Mouse (Mus musculus) CH12.LX (cell line): ENCODE data around the gene Fam184a. TPM values are rescaled to one million over a fixed set of nuclear protein-coding genes. Genes with fewer than 3 reads are reported as not detected.
A peak's percentile ranks its signal among the peaks of the same experiment; 100 is the strongest.
"Not testable (repeated sequence)": the region's sequence is repeated elsewhere in the genome, so short reads cannot be mapped to it uniquely, and the experiment has no call there.

Source experiments
- DNase-seq: peaks from one replicate; pipeline ENCODE4 v3.0.0-alpha.2; 2013; ENCODE audit errors: extremely low read depth
- H3K27ac ChIP-seq: 2 replicates; pipeline ENCODE4 v1.5.1; 2012; ENCODE audit warnings: low read depth, mild to moderate bottlenecking, control low read depth, moderate library complexity; ENCODE audit not compliant: insufficient read depth
- H3K27me3 ChIP-seq: replicated peaks from 2 replicates; pipeline ENCODE3; 2012; ENCODE audit warnings: inconsistent platforms
- H3K36me3 ChIP-seq, 2 experiments: replicated peaks in 1 of 2; 2 replicates each; pipeline versions ENCODE3 to v1.6.1; 2012; ENCODE audit warnings: inconsistent platforms in 1 of 2, low read length in 1 of 2, mild to moderate bottlenecking in 1 of 2, mixed read lengths in 1 of 2, moderate library complexity in 1 of 2; ENCODE audit not compliant: control insufficient read depth in 1 of 2, insufficient read depth in 1 of 2
- H3K4me1 ChIP-seq, 2 experiments: 2 replicates each; pipeline ENCODE4 v1.6.1; 2012; ENCODE audit warnings: inconsistent platforms in 1 of 2, moderate library complexity in 1 of 2; ENCODE audit not compliant: insufficient read depth in 2 of 2, control insufficient read depth in 1 of 2
- H3K4me2 ChIP-seq: 2 replicates; pipeline ENCODE4 v1.6.1; 2012; ENCODE audit warnings: low read depth, mild to moderate bottlenecking, control low read depth; ENCODE audit not compliant: poor library complexity, insufficient read depth, severe bottlenecking
- H3K4me3 ChIP-seq, 3 experiments: fragments of 150-350 bp in 1 of 3; sonication (generic) in 1 of 3; replicated peaks in 1 of 3; 2 replicates each; pipeline versions ENCODE3 to v1.5.1; 2011 to 2012; ENCODE audit warnings: low read depth in 2 of 3, low read length in 2 of 3, mild to moderate bottlenecking in 2 of 3, moderate library complexity in 2 of 3, control low read depth in 1 of 3, improper control_type of control experiment in 1 of 3, inconsistent platforms in 1 of 3, mixed read lengths in 1 of 3; ENCODE audit not compliant: poor library complexity in 1 of 3
- H3K79me2 ChIP-seq: replicated peaks from 2 replicates; pipeline ENCODE4 v1.6.1; 2012; ENCODE audit warnings: mild to moderate bottlenecking, moderate library complexity; ENCODE audit not compliant: control insufficient read depth, poor library complexity, insufficient read depth, severe bottlenecking; ENCODE audit errors: extremely low read depth
- H3K9ac ChIP-seq: 2 replicates; pipeline ENCODE4 v1.6.1; 2012; ENCODE audit warnings: low read depth, mild to moderate bottlenecking, control low read depth, moderate library complexity; ENCODE audit not compliant: insufficient read depth
- H3K9me3 ChIP-seq: replicated peaks from 2 replicates; pipeline ENCODE3; 2012; ENCODE audit warnings: low read length, inconsistent platforms, mixed read lengths
- CTCF ChIP-seq, 2 experiments: IDR thresholded peaks in 1 of 2; conservative IDR thresholded peaks in 1 of 2; 2 replicates each; pipeline ENCODE4 v1.5.1; 2011 to 2012; ENCODE audit warnings: low read depth in 2 of 2, low read length in 2 of 2, improper control_type of control experiment in 1 of 2, inconsistent platforms in 1 of 2, mild to moderate bottlenecking in 1 of 2, moderate library complexity in 1 of 2
- EP300 ChIP-seq: IDR thresholded peaks from 2 replicates; pipeline ENCODE4 v1.6.1; 2011; ENCODE audit warnings: low read length, improper control_type of control experiment
- ETS1 ChIP-seq: conservative IDR thresholded peaks from 2 replicates; pipeline ENCODE4 v1.6.1; 2012; ENCODE audit warnings: low read depth, mild to moderate bottlenecking, inconsistent platforms, low read length, improper control_type of control experiment, moderate library complexity
- HCFC1 ChIP-seq: IDR thresholded peaks from 2 replicates; pipeline ENCODE4 v1.6.1; 2012; ENCODE audit warnings: low read depth, mild to moderate bottlenecking, inconsistent platforms, low read length, improper control_type of control experiment
- IRF4 ChIP-seq: IDR thresholded peaks from 2 replicates; pipeline ENCODE4 v1.6.1; 2014; ENCODE audit warnings: low read depth, mild to moderate bottlenecking, inconsistent platforms, low read length, improper control_type of control experiment
- RAD21 ChIP-seq: IDR thresholded peaks from 2 replicates; pipeline ENCODE4 v1.6.1; 2011; ENCODE audit warnings: low read depth, mild to moderate bottlenecking, low read length, improper control_type of control experiment, moderate library complexity
- SMC3 ChIP-seq: IDR thresholded peaks from 2 replicates; pipeline ENCODE4 v1.6.1; 2011; ENCODE audit warnings: low read depth, low read length, improper control_type of control experiment
- TBP ChIP-seq: conservative IDR thresholded peaks from 2 replicates; pipeline ENCODE4 v1.6.1; 2011; ENCODE audit warnings: low read depth, low read length, improper control_type of control experiment
- ZNF384 ChIP-seq: IDR thresholded peaks from 2 replicates; pipeline ENCODE4 v1.6.1; 2012; ENCODE audit warnings: low read depth, low read length, improper control_type of control experiment, inconsistent platforms
- dilution Hi-C: fragments of 300-500 bp; cut with MboI; formaldehyde crosslinking; loops from 2 replicates; pipeline ENCODE4 v1.14.3; 2020; ENCODE audit warnings: low sequenced_read_pairs; ENCODE audit not compliant: extremely low pct_unique_long_range_greater_than_20kb, extremely low pct_ligation_motif_present
- in situ Hi-C: fragments of 300-500 bp; cut with MboI; formaldehyde crosslinking; loops from 3 replicates; pipeline ENCODE4 v1.14.3; 2019; ENCODE audit warnings: low sequenced_read_pairs, low pct_ligation_motif_present, low pct_unique_long_range_greater_than_20kb, mixed read lengths
- polyA plus RNA-seq: library from polyadenylated mRNA; unstranded; fragments of >175 nt; gene quantifications from 2 replicates; pipeline ENCODE4 v1.2.1, GENCODE M21; 2012; ENCODE audit warnings: low read depth; ENCODE audit not compliant: insufficient read length
- total RNA-seq, 2 experiments: library from RNA; depleted of rRNA; stranded (reverse); fragments of 300-350 nt in 1 of 2; fragments of >200 nt in 1 of 2; gene quantifications; 2 replicates each; pipeline ENCODE4 v1.2.3; 2012 to 2014

The Fam184a gene
- total and polyA plus RNA-seq, 3 experiments: not detected

- TF ChIP-seq CTCF (conservative IDR thresholded peaks at IDR 0.05 in 1 of 2, IDR thresholded peaks at IDR 0.05 in 1 of 2; ENCODE audit: low read depth in 2 of 2, low read length in 2 of 2) (peak in 1 of 2 experiments; percentile 77; a peak in 2 of 4 replicates), IRF4 (peak; percentile 17; the same call in 1 of the 2 replicates), SMC3 (peak; percentile 53), RAD21 (peak; percentile 36)
- DNase-seq, dilution Hi-C loops, H3K27ac ChIP-seq, H3K27me3 ChIP-seq, H3K9ac ChIP-seq, H3K4me3 ChIP-seq, H3K4me1 ChIP-seq, H3K79me2 ChIP-seq, H3K36me3 ChIP-seq, H3K9me3 ChIP-seq: not testable (repeated sequence)
- H3K4me2 ChIP-seq: peak overlapping the region; percentile 38; the same call in 1 of the 2 replicates
- in situ Hi-C loops: loop anchor here (10.0 kb wide), 1 partner anchor 141 kb away; no protein-coding TSS in a partner anchor
Observed at GRCm38 (mm10) chr10:53654239-53654638, 96.7 kb downstream of the Fam184a start.

GRCm38 (mm10) chr10:53650683-53651082, 100.2 kb downstream of the Fam184a start:
- Histone ChIP-seq H3K4me3 (no peak overlapping the region), H3K36me3 (no peaks in the 10 kb centered on the region), H3K27ac (no peak overlapping the region), H3K27me3 (no peaks in the 10 kb centered on the region), H3K4me1 (peaks cover 2 to 5% of the 10 kb centered on the region in 2 experiments; a peak in 3 of 4 replicates), H3K9ac (peak overlapping the region; percentile 56), H3K9me3 (no peaks in the 10 kb centered on the region), H3K4me2 (peak overlapping the region; percentile 93), H3K79me2 (no peaks in the 10 kb centered on the region)
- DNase-seq: peak; percentile 17
- TF ChIP-seq HCFC1 (no peak), IRF4 (peak; percentile 88), ZNF384 (no peak), ETS1 (peak; percentile 95), EP300 (peak; percentile 34; the same call in 1 of the 2 replicates)
- in situ Hi-C loops: loop anchor here (10.0 kb wide), 1 partner anchor 144 kb away; no protein-coding TSS in a partner anchor
- dilution Hi-C loops: no loop called here

GRCm38 (mm10) chr10:53641507-53641906, 109.4 kb downstream of the Fam184a start:
- no peak overlapping the region for H3K4me2 ChIP-seq
- dilution Hi-C loops (no loop called here), in situ Hi-C loops (no loop called here)
- no peaks in the 10 kb centered on the region for H3K36me3 ChIP-seq
- no peaks in the 10 kb centered on the region for H3K4me1 ChIP-seq
- TF ChIP-seq TBP (no peak), CTCF (conservative IDR thresholded peaks at IDR 0.05 in 1 of 2, IDR thresholded peaks at IDR 0.05 in 1 of 2; ENCODE audit: low read depth in 2 of 2, low read length in 2 of 2) (peak; percentile 68 to 94), RAD21 (peak; percentile 97), SMC3 (peak; percentile 80), EP300 (no peak)
- no peak overlapping the region for H3K27ac ChIP-seq
- no peaks in the 10 kb centered on the region for H3K27me3 ChIP-seq
- H3K9ac ChIP-seq: no peak overlapping the region
- DNase-seq: peak; percentile 48
- no peak overlapping the region for H3K4me3 ChIP-seq
- no peaks in the 10 kb centered on the region for H3K9me3 ChIP-seq
- no peaks in the 10 kb centered on the region for H3K79me2 ChIP-seq
